Mouse (Mus musculus) left cerebral cortex, postnatal 14 days (tissue): ENCODE results near the gene Usp40. TPM values are rescaled to one million over a fixed set of nuclear protein-coding genes. Genes with fewer than 3 reads are reported as not detected.
"Not testable (repeated sequence)": the region's sequence is repeated elsewhere in the genome, so short reads cannot be mapped to it uniquely, and the experiment has no call there.

ENCODE experiments used
- DNase-seq, 2 experiments: peaks; one replicate each; pipeline ENCODE4 v3.0.0; 2021 to 2022; ENCODE audit warnings: low spot score in 2 of 2, mixed read lengths in 1 of 2
- intact Hi-C: fragments of 180-260 bp; cut with DNase I; formaldehyde crosslinking; loops from one replicate; pipeline ENCODE4 v1.15.1; 2025
- long read RNA-seq, 2 experiments: library from polyadenylated mRNA; stranded (forward); transcript quantifications; one replicate each; pipeline ENCODE4 v2.0.0; 2021
- total RNA-seq, 2 experiments: library from RNA; stranded (reverse); gene quantifications; 2 replicates each; pipeline ENCODE4 v1.2.3; 2021

The Usp40 gene
- total RNA-seq, result 10 to 100 TPM; 18.5 to 23.5 TPM
- long read RNA-seq, experiment 1, partial matches to known transcripts, result 2 of 11 reads
- long read RNA-seq, experiment 1, other reads (novel, unspliced or antisense), result 6 of 11 reads
- long read RNA-seq, experiment 2, partial matches to known transcripts, result 0 of 1 reads
- long read RNA-seq, experiment 2, other reads (novel, unspliced or antisense), result 1 of 1 reads

- DNase-seq, result peak; percentile 79 to 80
- intact Hi-C loops, result loop anchor here (10.0 kb wide), 1 partner anchor 137 kb away; no protein-coding TSS in a partner anchor
These were observed at the start of gene Usp40 for GRCm38 (mm10) chr1:88008211-88008697. Gene Usp40, minus strand, starts transcription at chr1:88008551.

GRCm38 (mm10) chr1:88055088-88055487 is 46.7 kb upstream of the Usp40 start, which contains the start of gene Ugt1a10:
Gene Ugt1a10, plus strand, starts transcription at chr1:88055388.
- DNase-seq, result no peak
- intact Hi-C loops, result no loop called here

GRCm38 (mm10) chr1:88047408-88047807 is 39.1 kb upstream of the Usp40 start:
- DNase-seq, intact Hi-C loops: not testable (repeated sequence)

- DNase-seq, intact Hi-C loops: not testable (repeated sequence)
These were observed 36.6 kb upstream of the Usp40 start for GRCm38 (mm10) chr1:88044832-88045437.

GRCm38 (mm10) chr1:88043044-88043443 is 34.7 kb upstream of the Usp40 start:
- DNase-seq, result not testable (repeated sequence)

GRCm38 (mm10) chr1:88025244-88025643 is 16.9 kb upstream of the Usp40 start:
- DNase-seq, intact Hi-C loops: not testable (repeated sequence)

More at GRCm38 (mm10) chr1:88043044-88043443, 34.7 kb upstream of the Usp40 start:
- intact Hi-C loops, result not testable (repeated sequence)

- intact Hi-C loops, result no loop called here
- DNase-seq, result no peak
These were observed 7.0 kb upstream of the Usp40 start for GRCm38 (mm10) chr1:88015371-88015770.

GRCm38 (mm10) chr1:88014671-88015070 is 6.3 kb upstream of the Usp40 start:
- DNase-seq, result no peak
- intact Hi-C loops, result no loop called here

GRCm38 (mm10) chr1:88014194-88014593 is 5.8 kb upstream of the Usp40 start:
- intact Hi-C loops, result no loop called here
- no peak for DNase-seq

- DNase-seq, result no peak
- intact Hi-C loops, result no loop called here
These were observed 5.4 kb upstream of the Usp40 start for GRCm38 (mm10) chr1:88013726-88014125.

GRCm38 (mm10) chr1:88009521-88009920 is 1.2 kb upstream of the Usp40 start:
- intact Hi-C loops, result loop anchor here (10.0 kb wide), 1 partner anchor 135 kb away; no protein-coding TSS in a partner anchor
- DNase-seq, result no peak

GRCm38 (mm10) chr1:88008735-88009134 is 384 bp upstream of the Usp40 start:
- DNase-seq, result no peak
- intact Hi-C loops, result loop anchor here (10.0 kb wide), 1 partner anchor 136 kb away; no protein-coding TSS in a partner anchor

- intact Hi-C loops, result loop anchor here (10.0 kb wide), 1 partner anchor 137 kb away; no protein-coding TSS in a partner anchor
- no peak for DNase-seq
These were observed 600 bp downstream of the Usp40 start for GRCm38 (mm10) chr1:88007692-88008210.

GRCm38 (mm10) chr1:87992716-87993115 is 15.6 kb downstream of the Usp40 start:
- DNase-seq, result no peak
- intact Hi-C loops, result no loop called here

- intact Hi-C loops, result loop anchor here (10.0 kb wide), 1 partner anchor 207 kb away; no protein-coding TSS in a partner anchor
- DNase-seq, result peak in 1 of 2 experiments; percentile 48
These were observed 26.1 kb downstream of the Usp40 start for GRCm38 (mm10) chr1:87982291-87982690.

- no peak for DNase-seq
- intact Hi-C loops, result no loop called here
These were observed 38.0 kb downstream of the Usp40 start for GRCm38 (mm10) chr1:87970381-87970780.

- intact Hi-C loops, result no loop called here
- DNase-seq, result no peak
These were observed 46.7 kb downstream of the Usp40 start for GRCm38 (mm10) chr1:87961459-87962167.

GRCm38 (mm10) chr1:87960752-87961151 is 47.6 kb downstream of the Usp40 start:
- no peak for DNase-seq
- intact Hi-C loops, result no loop called here

- intact Hi-C loops, result loop anchor here (10.0 kb wide), 1 partner anchor 535 kb away; no protein-coding TSS in a partner anchor
These were observed 48.3 kb downstream of the Usp40 start for GRCm38 (mm10) chr1:87959998-87960431.

More at GRCm38 (mm10) chr1:87959998-87960431, 48.3 kb downstream of the Usp40 start:
- DNase-seq, result no peak
